Mouse (Mus musculus) liver, embryonic 15.5 days (tissue): ENCODE measurements around the gene Hist1h4c. TPM values are rescaled to one million over a fixed set of nuclear protein-coding genes. Genes with fewer than 3 reads are reported as not detected.
"Not testable (repeated sequence)": the region's sequence is repeated elsewhere in the genome, so short reads cannot be mapped to it uniquely, and the experiment has no call there.

Source experiments
- ATAC-seq: fragments of 200-750 bp; cut with Nextera tagmentation; 2 replicates; pipeline ENCODE4 v1.8.0; 2017; ENCODE audit warnings: moderate number of reproducible peaks, mild to moderate bottlenecking, moderate library complexity; ENCODE audit not compliant: insufficient read depth
- H3K27ac ChIP-seq: fragments of 300-500 bp; sonication (generic); replicated peaks from 2 replicates; pipeline ENCODE4 v1.5.1; 2015; ENCODE audit warnings: mild to moderate bottlenecking, inconsistent platforms
- H3K27me3 ChIP-seq: fragments of 300-500 bp; sonication (generic); 2 replicates; pipeline ENCODE4 v1.6.1; 2015; ENCODE audit warnings: mild to moderate bottlenecking, inconsistent platforms
- H3K36me3 ChIP-seq: fragments of 300-500 bp; sonication (generic); replicated peaks from 2 replicates; pipeline ENCODE4 v1.6.1; 2015; ENCODE audit warnings: moderate library complexity, mild to moderate bottlenecking, inconsistent platforms
- H3K4me1 ChIP-seq: fragments of 300-500 bp; sonication (generic); replicated peaks from 2 replicates; pipeline ENCODE4 v1.6.1; 2015; ENCODE audit warnings: inconsistent platforms
- H3K4me2 ChIP-seq: fragments of 300-500 bp; sonication (generic); 2 replicates; pipeline ENCODE4 v1.6.1; 2015; ENCODE audit warnings: moderate library complexity, mild to moderate bottlenecking, inconsistent platforms
- H3K4me3 ChIP-seq: fragments of 300-500 bp; sonication (generic); replicated peaks from 2 replicates; pipeline ENCODE4 v1.5.1; 2015; ENCODE audit warnings: mild to moderate bottlenecking, inconsistent platforms
- H3K9ac ChIP-seq: fragments of 300-500 bp; sonication (generic); 2 replicates; pipeline ENCODE4 v1.6.1; 2015; ENCODE audit warnings: moderate library complexity, mild to moderate bottlenecking, inconsistent platforms
- H3K9me3 ChIP-seq: fragments of 300-500 bp; sonication (generic); replicated peaks from 2 replicates; pipeline ENCODE4 v1.6.1; 2016; ENCODE audit warnings: inconsistent platforms
- WGBS: fragments of 180-500 bp; shearing (Covaris S2); methylation state at CpG from one replicate; pipeline ENCODE4 v1.1.7; 2015; ENCODE audit warnings: mixed read lengths; ENCODE audit not compliant: insufficient replicate concordance; 5-methylcytosine and 5-hydroxymethylcytosine counted together
- polyA plus RNA-seq: library from polyadenylated mRNA; unstranded; fragments of >200 nt; fragmentation: Nextera tagmentation; extraction: Ambion mirVana; gene quantifications from 2 replicates; pipeline ENCODE4 v1.2.1, GENCODE M21; 2015

The Hist1h4c gene
- polyA plus RNA-seq, 1 experiment from 2014 or later: 8.8 TPM

- Histone ChIP-seq H3K9me3 (no peaks in the 10 kb centered on the region), H3K9ac (no peak overlapping the region), H3K4me1 (peaks cover 58% of the 10 kb centered on the region), H3K4me3 (no peak overlapping the region), H3K27me3 (no peaks in the 10 kb centered on the region), H3K4me2 (peak overlapping the region; percentile 32), H3K27ac (peak overlapping the region; percentile 53), H3K36me3 (no peaks in the 10 kb centered on the region)
- 48% methylated on average over 18 of the region's 18 CpGs for WGBS
- no peak for ATAC-seq
Measured at GRCm38 (mm10) chr13:23728472-23729191, 30.4 kb upstream of the Hist1h4c start.

GRCm38 (mm10) chr13:23725213-23725612 lies 27.0 kb upstream of the Hist1h4c start:
- no peak overlapping the region for H3K27ac ChIP-seq
- 33% methylated on average over 1 of the region's 1 CpGs for WGBS

GRCm38 (mm10) chr13:23724239-23724638 lies 26.0 kb upstream of the Hist1h4c start:
- Histone ChIP-seq H3K4me2 (no peak overlapping the region), H3K4me1 (peaks cover 53% of the 10 kb centered on the region), H3K4me3 (no peak overlapping the region), H3K27me3 (no peaks in the 10 kb centered on the region), H3K9ac (no peak overlapping the region; the same call in 1 of the 2 replicates), H3K9me3 (no peaks in the 10 kb centered on the region), H3K27ac (no peak overlapping the region), H3K36me3 (no peaks in the 10 kb centered on the region)
- 48% methylated on average over 4 of the region's 4 CpGs for WGBS
- no peak for ATAC-seq

More at GRCm38 (mm10) chr13:23725213-23725612, 27.0 kb upstream of the Hist1h4c start:
- Histone ChIP-seq H3K27me3 (no peaks in the 10 kb centered on the region), H3K4me1 (peaks cover 60% of the 10 kb centered on the region), H3K4me3 (no peak overlapping the region), H3K9ac (no peak overlapping the region), H3K36me3 (no peaks in the 10 kb centered on the region), H3K4me2 (no peak overlapping the region), H3K9me3 (no peaks in the 10 kb centered on the region)
- no peak for ATAC-seq

GRCm38 (mm10) chr13:23717593-23718245 lies 19.5 kb upstream of the Hist1h4c start:
- not testable (repeated sequence) for H3K4me1 ChIP-seq, H3K4me2 ChIP-seq, H3K36me3 ChIP-seq, H3K9me3 ChIP-seq, H3K27me3 ChIP-seq, H3K4me3 ChIP-seq, ATAC-seq, H3K9ac ChIP-seq
- 0 out of 2 replicates have a peak overlapping the region, but pooled peaks have one; percentile 41 for H3K27ac ChIP-seq
- WGBS: 17% methylated on average over 2 of the region's 2 CpGs

- H3K9ac ChIP-seq: no peak overlapping the region
- no peak overlapping the region for H3K4me2 ChIP-seq
- no peaks in the 10 kb centered on the region for H3K9me3 ChIP-seq
- WGBS: 47% methylated on average over 11 of the region's 11 CpGs
- peaks cover 4% of the 10 kb centered on the region; the same call in 1 of the 2 replicates for H3K4me1 ChIP-seq
- no peak overlapping the region for H3K4me3 ChIP-seq
- no peak for ATAC-seq
- H3K36me3 ChIP-seq: no peaks in the 10 kb centered on the region
- no peaks in the 10 kb centered on the region; the same call in 1 of the 2 replicates for H3K27me3 ChIP-seq
- 0 out of 2 replicates have a peak overlapping the region, but pooled peaks have one; percentile 41 for H3K27ac ChIP-seq
Measured at GRCm38 (mm10) chr13:23717176-23717575, 18.9 kb upstream of the Hist1h4c start.

GRCm38 (mm10) chr13:23716261-23717042 lies 18.2 kb upstream of the Hist1h4c start:
- H3K27me3 ChIP-seq: peaks cover 3% of the 10 kb centered on the region; the same call in 1 of the 2 replicates
- no peaks in the 10 kb centered on the region for H3K9me3 ChIP-seq
- no peak overlapping the region for H3K27ac ChIP-seq
- H3K4me2 ChIP-seq: no peak overlapping the region
- no peak overlapping the region for H3K4me3 ChIP-seq
- H3K9ac ChIP-seq: no peak overlapping the region
- 26% methylated on average over 5 of the region's 5 CpGs for WGBS
- H3K36me3 ChIP-seq: no peaks in the 10 kb centered on the region
- peaks cover 8% of the 10 kb centered on the region for H3K4me1 ChIP-seq
- no peak for ATAC-seq

GRCm38 (mm10) chr13:23710374-23711089 lies 12.3 kb upstream of the Hist1h4c start, which contains the start of gene Hfe:
TSS of gene Hfe (minus strand) at chr13:23710854.
- H3K9me3 ChIP-seq: no peaks in the 10 kb centered on the region
- H3K4me2 ChIP-seq: peak within 1 kb of the TSS; percentile 74
- H3K27me3 ChIP-seq: peaks cover 19% of the 10 kb centered on the region
- H3K27ac ChIP-seq: peak within 1 kb of the TSS; percentile 77
- 3% methylated on average over 17 of the region's 17 CpGs for WGBS
- peak; percentile 63 for ATAC-seq
- H3K9ac ChIP-seq: peak within 1 kb of the TSS; percentile 64
- peaks cover 25% of the 10 kb centered on the region for H3K4me1 ChIP-seq
- no peaks in the 10 kb centered on the region for H3K36me3 ChIP-seq
- H3K4me3 ChIP-seq: peak within 1 kb of the TSS; percentile 56

GRCm38 (mm10) chr13:23709714-23710373 lies 11.6 kb upstream of the Hist1h4c start:
- Histone ChIP-seq H3K27ac (peak overlapping the region; percentile 77), H3K4me1 (peaks cover 25% of the 10 kb centered on the region), H3K36me3 (no peaks in the 10 kb centered on the region), H3K9me3 (no peaks in the 10 kb centered on the region), H3K27me3 (peaks cover 19% of the 10 kb centered on the region), H3K4me3 (peak overlapping the region; percentile 56), H3K4me2 (peak overlapping the region; percentile 74), H3K9ac (peak overlapping the region; percentile 64)
- WGBS: 34% methylated on average over 15 of the region's 15 CpGs
- 0 out of 2 replicates have a peak, but pooled peaks have one; percentile 19 for ATAC-seq

- Histone ChIP-seq H3K4me1 (peaks cover 25% of the 10 kb centered on the region), H3K4me3 (no peak overlapping the region), H3K27me3 (peaks cover 19% of the 10 kb centered on the region), H3K9ac (no peak overlapping the region), H3K4me2 (no peak overlapping the region), H3K36me3 (no peaks in the 10 kb centered on the region), H3K9me3 (no peaks in the 10 kb centered on the region), H3K27ac (no peak overlapping the region)
- WGBS: 62% methylated on average over 4 of the region's 4 CpGs
- ATAC-seq: no peak
Measured at GRCm38 (mm10) chr13:23708654-23709053, 10.4 kb upstream of the Hist1h4c start.

- H3K4me2 ChIP-seq: no peak overlapping the region
- H3K4me1 ChIP-seq: peaks cover 25% of the 10 kb centered on the region
- peaks cover 19% of the 10 kb centered on the region for H3K27me3 ChIP-seq
- no peak overlapping the region for H3K9ac ChIP-seq
- no peak overlapping the region for H3K4me3 ChIP-seq
- H3K36me3 ChIP-seq: no peaks in the 10 kb centered on the region
- no peak for ATAC-seq
- H3K9me3 ChIP-seq: no peaks in the 10 kb centered on the region
- no peak overlapping the region for H3K27ac ChIP-seq
- 66% methylated on average over 4 of the region's 4 CpGs for WGBS
Measured at GRCm38 (mm10) chr13:23708041-23708440, 9.8 kb upstream of the Hist1h4c start.
